Mouse (Mus musculus) lung, embryonic 14.5 days (tissue): ENCODE measurements around the gene Plcb4. TPM values are rescaled to one million over a fixed set of nuclear protein-coding genes. Genes with fewer than 3 reads are reported as not detected.

Experiments
- ATAC-seq: fragments of 200-750 bp; cut with Nextera tagmentation; 2 replicates; pipeline ENCODE4 v1.8.0; 2017; ENCODE audit warnings: mild to moderate bottlenecking, moderate TSS enrichment, moderate library complexity; ENCODE audit not compliant: insufficient read depth
- DNase-seq: peaks from one replicate; pipeline ENCODE4 v3.0.0-alpha.2; 2015
- H3K27ac ChIP-seq: fragments of 300-500 bp; sonication (generic); 2 replicates; pipeline ENCODE4 v1.5.1; 2014; ENCODE audit warnings: low read depth, mild to moderate bottlenecking, moderate library complexity
- H3K27me3 ChIP-seq: fragments of 300-500 bp; sonication (generic); 2 replicates; pipeline ENCODE4 v1.6.1; 2014; ENCODE audit warnings: low read length, control low read depth; ENCODE audit not compliant: insufficient read depth
- H3K36me3 ChIP-seq: fragments of 300-500 bp; sonication (generic); 2 replicates; pipeline ENCODE4 v1.6.1; 2014; ENCODE audit warnings: control low read depth; ENCODE audit not compliant: insufficient read depth
- H3K4me1 ChIP-seq: fragments of 300-500 bp; sonication (generic); 2 replicates; pipeline ENCODE4 v1.6.1; 2014; ENCODE audit warnings: antibody characterized with exemption, control low read depth; ENCODE audit not compliant: insufficient read depth
- H3K4me2 ChIP-seq: fragments of 300-500 bp; sonication (generic); 2 replicates; pipeline ENCODE4 v1.6.1; 2014; ENCODE audit warnings: mild to moderate bottlenecking
- H3K4me3 ChIP-seq: fragments of 300-500 bp; sonication (generic); 2 replicates; pipeline ENCODE4 v1.5.1; 2014; ENCODE audit warnings: low read depth, low read length
- H3K9ac ChIP-seq: fragments of 300-500 bp; sonication (generic); 2 replicates; pipeline ENCODE4 v1.6.1; 2014
- H3K9me3 ChIP-seq: fragments of 300-500 bp; sonication (generic); 2 replicates; pipeline ENCODE4 v1.6.1; 2016; ENCODE audit warnings: low read depth, low read length, control low read depth
- CTCF ChIP-seq: IDR thresholded peaks from 2 replicates; pipeline ENCODE4 v1.5.1; 2016; ENCODE audit warnings: antibody characterized with exemption, low read depth
- WGBS: fragments of 180-500 bp; shearing (Covaris S2); extraction: QIAGEN DNeasy Blood & Tissue Kit; methylation state at CpG from one replicate; pipeline ENCODE4 v1.1.7; 2014; 5-methylcytosine and 5-hydroxymethylcytosine counted together
- polyA plus RNA-seq: library from polyadenylated mRNA; unstranded; fragments of >200 nt; fragmentation: Nextera tagmentation; extraction: Ambion mirVana; gene quantifications from 2 replicates; pipeline ENCODE4 v1.2.1, GENCODE M21; 2014

The Plcb4 gene
- polyA plus RNA-seq, 1 experiment from 2014 or later = 20.5 TPM

DNA sequence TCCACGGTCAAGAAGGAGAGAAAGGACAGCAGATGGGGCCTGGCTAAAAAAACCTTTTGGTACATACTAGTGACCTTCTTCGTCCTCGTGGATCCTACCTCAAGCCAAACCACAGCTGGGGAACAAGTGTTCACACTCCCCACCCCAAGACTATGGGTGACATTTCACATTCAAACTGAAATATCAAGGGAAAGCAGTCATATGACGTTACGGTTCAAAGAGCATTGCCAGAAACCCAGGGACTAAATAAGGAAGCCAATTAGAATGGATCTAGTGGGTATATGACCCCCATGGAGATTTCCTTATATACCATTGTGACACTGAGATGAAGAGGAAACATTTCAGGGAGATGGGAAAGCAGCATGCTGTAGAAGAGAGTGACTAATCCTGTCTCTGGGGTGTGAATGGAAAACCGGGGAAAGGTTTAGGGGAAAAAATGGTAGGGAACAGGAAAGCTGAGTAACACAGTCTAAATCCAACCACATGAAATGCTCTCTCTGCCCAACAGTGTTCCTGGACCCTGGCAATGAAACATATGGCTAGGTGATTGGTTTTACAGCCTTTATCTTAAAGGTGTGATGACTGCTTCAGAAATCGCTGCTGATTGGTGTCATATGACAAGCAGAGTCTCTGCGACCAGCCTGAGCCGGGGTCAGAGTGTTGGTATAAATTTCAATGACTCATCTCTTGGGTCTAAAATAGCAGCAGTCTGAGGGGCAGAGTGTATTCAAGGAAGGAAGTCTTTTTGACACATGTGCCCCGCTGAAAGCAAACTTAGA is 114.6 kb downstream of the Plcb4 start:
- ATAC-seq = peak; percentile 54; the same call in 1 of the 2 replicates
- Histone ChIP-seq H3K4me2 (no peak overlapping the region), H3K9ac (no peak overlapping the region), H3K9me3 (no peaks in the 10 kb centered on the region), H3K36me3 (no peaks in the 10 kb centered on the region), H3K27ac (no peak overlapping the region), H3K4me1 (no peaks in the 10 kb centered on the region), H3K27me3 (no peaks in the 10 kb centered on the region), H3K4me3 (no peak overlapping the region)
- no peak for TF ChIP-seq CTCF
- WGBS = 39% methylated on average over 10 of the region's 10 CpGs
- no peak for DNase-seq

DNA sequence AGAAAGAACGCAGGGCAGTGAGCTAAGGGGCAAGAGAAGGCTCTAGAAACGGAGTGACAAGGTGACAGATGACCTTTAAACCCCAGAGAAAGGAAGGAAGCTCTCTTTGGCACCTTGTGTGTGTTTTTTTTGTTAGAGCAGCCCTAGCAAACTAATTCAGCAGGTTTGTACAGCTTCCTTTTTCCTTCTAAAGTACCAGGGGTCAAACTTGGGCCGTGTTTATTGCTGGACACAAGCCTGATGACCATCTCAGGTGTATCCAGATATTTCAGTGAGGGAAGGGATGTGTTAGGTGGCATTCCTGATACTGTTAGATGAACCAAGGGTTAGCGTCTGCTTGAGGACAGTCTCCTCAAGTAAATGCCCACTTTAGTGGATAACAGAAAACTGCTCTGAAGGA is 116.2 kb downstream of the Plcb4 start:
- WGBS = 49% methylated on average over 4 of the region's 4 CpGs
- no peaks in the 10 kb centered on the region for H3K27me3 ChIP-seq
- no peak for TF ChIP-seq CTCF
- no peak overlapping the region for H3K4me3 ChIP-seq
- no peak overlapping the region for H3K27ac ChIP-seq
- no peak overlapping the region for H3K9ac ChIP-seq
- no peaks in the 10 kb centered on the region for H3K9me3 ChIP-seq
- DNase-seq (no peak), ATAC-seq (no peak)
- H3K4me1 ChIP-seq = no peaks in the 10 kb centered on the region
- no peak overlapping the region for H3K4me2 ChIP-seq
- H3K36me3 ChIP-seq = no peaks in the 10 kb centered on the region

DNA sequence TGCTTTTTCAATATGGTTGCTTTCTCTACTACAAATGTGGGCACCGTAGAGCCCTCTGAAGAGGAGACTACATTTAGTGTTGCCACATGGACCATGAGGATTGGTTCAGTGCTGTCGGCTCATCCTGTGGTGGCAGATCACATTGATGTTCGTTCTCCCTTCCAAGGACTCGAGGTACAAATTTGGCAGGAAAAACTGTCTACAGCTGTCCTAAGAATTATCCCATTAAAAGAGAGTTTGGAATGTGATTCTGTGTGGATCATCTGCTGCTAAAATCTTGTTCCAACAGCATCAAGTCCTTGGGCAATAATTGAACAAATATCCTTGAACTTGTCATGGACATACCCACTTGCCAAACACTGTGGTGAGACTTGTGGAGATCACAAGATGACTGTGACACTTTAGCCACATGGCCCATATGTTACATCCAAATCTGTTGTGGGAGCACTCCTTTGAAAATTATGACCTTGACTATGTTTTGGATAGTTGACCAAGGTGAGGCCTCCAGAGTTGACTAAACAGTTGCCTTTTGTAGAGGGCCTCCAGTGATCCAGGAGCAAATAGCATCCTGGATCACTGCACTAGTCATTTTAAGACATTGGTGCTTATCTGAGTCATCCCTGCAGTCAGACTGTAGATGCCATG is 117.4 kb downstream of the Plcb4 start:
- TF ChIP-seq CTCF = no peak
- Histone ChIP-seq H3K9me3 (no peaks in the 10 kb centered on the region), H3K4me2 (no peak overlapping the region), H3K27ac (no peak overlapping the region), H3K9ac (no peak overlapping the region), H3K4me1 (no peaks in the 10 kb centered on the region), H3K4me3 (no peak overlapping the region), H3K36me3 (no peaks in the 10 kb centered on the region), H3K27me3 (no peaks in the 10 kb centered on the region)
- 85% methylated on average over 4 of the region's 4 CpGs for WGBS
- DNase-seq (no peak), ATAC-seq (no peak)

DNA sequence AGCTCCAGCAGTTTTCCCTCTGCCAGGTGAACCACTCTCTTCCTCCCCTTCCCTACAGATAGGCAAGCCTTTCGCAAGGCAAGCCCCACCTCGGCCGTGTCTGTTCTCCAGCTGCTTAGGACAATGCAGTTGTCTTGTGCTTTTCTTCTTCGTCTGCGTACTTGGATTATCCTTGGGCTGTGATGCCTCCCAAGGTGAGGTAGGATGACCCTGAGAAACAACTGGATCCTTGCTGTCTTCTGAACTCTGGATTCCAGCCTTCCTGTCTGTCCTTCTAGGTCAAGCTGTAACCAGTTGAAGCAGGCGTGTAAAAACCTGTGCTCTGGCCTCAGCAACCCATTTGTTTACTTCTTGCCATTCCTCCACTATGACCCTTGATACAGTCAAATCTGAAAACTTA is 122.6 kb downstream of the Plcb4 start:
- Histone ChIP-seq H3K27me3 (no peaks in the 10 kb centered on the region), H3K36me3 (no peaks in the 10 kb centered on the region), H3K4me3 (no peak overlapping the region), H3K4me2 (no peak overlapping the region), H3K9me3 (no peaks in the 10 kb centered on the region), H3K27ac (no peak overlapping the region), H3K9ac (no peak overlapping the region), H3K4me1 (no peaks in the 10 kb centered on the region)
- no peak for ATAC-seq
- WGBS = 60% methylated on average over 6 of the region's 6 CpGs
- no peak for DNase-seq
- TF ChIP-seq CTCF = no peak

DNA sequence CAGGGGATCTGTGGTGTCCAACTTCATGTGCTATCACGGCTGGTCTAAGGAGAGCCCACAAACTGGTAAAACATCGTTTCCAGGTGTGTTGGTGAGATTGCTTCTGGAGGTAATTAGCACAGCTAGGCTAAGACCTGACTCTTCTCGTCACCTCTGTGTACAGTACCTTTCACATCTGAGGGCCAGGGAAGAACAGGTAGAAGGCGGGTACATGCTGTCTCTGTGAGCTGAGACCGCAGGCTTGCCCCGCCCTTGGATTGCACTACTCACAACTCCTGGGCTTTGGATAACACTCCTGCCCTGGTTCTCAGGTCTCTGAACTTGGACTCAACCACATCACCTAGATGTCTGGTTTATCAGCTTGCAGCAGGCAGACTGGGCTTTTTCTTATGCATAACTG is 128.6 kb downstream of the Plcb4 start:
- WGBS = 91% methylated on average over 6 of the region's 6 CpGs
- Histone ChIP-seq H3K36me3 (no peaks in the 10 kb centered on the region), H3K27ac (no peak overlapping the region), H3K27me3 (no peaks in the 10 kb centered on the region), H3K9me3 (no peaks in the 10 kb centered on the region), H3K9ac (no peak overlapping the region), H3K4me2 (no peak overlapping the region), H3K4me1 (no peaks in the 10 kb centered on the region), H3K4me3 (no peak overlapping the region)
- no peak for DNase-seq
- ATAC-seq = no peak
- TF ChIP-seq CTCF = no peak

DNA sequence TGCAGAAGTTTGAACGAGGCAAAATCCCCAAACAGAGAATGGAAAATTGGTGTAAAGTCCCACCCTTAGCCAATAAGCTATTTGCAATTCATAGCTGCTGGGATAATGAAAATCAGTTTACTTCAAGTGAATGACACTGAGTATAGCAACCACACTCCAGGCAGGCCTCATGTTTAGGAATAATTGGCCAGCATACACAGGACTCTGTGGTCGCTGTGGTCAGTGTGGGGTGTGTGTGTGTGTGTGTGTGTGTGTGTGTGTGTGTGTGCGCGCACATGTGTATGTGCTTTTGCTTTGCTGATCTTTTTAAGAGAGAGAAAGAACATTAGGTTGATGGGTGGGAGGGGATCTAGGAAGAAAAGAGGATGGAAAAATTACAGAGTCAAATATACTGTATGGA is 134.1 kb downstream of the Plcb4 start:
- TF ChIP-seq CTCF = no peak
- no peaks in the 10 kb centered on the region for H3K4me1 ChIP-seq
- ATAC-seq (no peak), DNase-seq (no peak)
- H3K4me2 ChIP-seq = no peak overlapping the region
- H3K27me3 ChIP-seq = no peaks in the 10 kb centered on the region
- no peak overlapping the region for H3K4me3 ChIP-seq
- WGBS = 91% methylated on average over 4 of the region's 4 CpGs
- H3K27ac ChIP-seq = no peak overlapping the region
- H3K9me3 ChIP-seq = no peaks in the 10 kb centered on the region
- H3K9ac ChIP-seq = no peak overlapping the region
- H3K36me3 ChIP-seq = no peaks in the 10 kb centered on the region

DNA sequence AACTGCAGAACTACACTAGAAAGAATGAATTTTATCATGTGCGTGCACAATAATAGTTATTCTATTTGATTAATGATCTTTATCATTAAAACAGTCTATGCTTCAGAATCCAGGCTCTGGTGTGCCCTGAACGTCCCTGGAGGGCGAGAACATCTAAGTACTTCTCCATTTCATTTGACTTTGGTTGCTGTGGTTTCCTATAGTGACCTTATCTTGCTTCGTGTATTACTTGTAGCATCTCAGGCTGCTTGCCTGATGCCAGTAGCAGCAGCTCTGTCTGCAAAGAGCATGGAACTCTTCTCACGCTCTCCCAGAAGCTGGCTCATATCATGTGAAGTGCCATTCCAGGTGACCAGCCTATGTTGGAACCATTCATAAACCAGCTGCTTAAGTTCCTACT is 137.9 kb downstream of the Plcb4 start:
- no peak overlapping the region for H3K27ac ChIP-seq
- H3K4me2 ChIP-seq = no peak overlapping the region
- WGBS = 73% methylated on average over 5 of the region's 5 CpGs
- no peaks in the 10 kb centered on the region for H3K4me1 ChIP-seq
- ATAC-seq = no peak
- DNase-seq = no peak
- no peaks in the 10 kb centered on the region for H3K36me3 ChIP-seq
- H3K27me3 ChIP-seq = no peaks in the 10 kb centered on the region
- no peak overlapping the region for H3K9ac ChIP-seq
- no peaks in the 10 kb centered on the region for H3K9me3 ChIP-seq
- no peak overlapping the region for H3K4me3 ChIP-seq
- TF ChIP-seq CTCF = no peak
